Mouse (Mus musculus): ENCODE results near the gene Prkcq. TPM values are rescaled to one million over a fixed set of nuclear protein-coding genes. Genes with fewer than 3 reads are reported as not detected.
A peak's percentile ranks its signal among the peaks of the same experiment; 100 is the strongest.

Prkcq gene
- polyA plus RNA-seq, 1 experiment from 2014 or later, result 3.8 TPM

DNA sequence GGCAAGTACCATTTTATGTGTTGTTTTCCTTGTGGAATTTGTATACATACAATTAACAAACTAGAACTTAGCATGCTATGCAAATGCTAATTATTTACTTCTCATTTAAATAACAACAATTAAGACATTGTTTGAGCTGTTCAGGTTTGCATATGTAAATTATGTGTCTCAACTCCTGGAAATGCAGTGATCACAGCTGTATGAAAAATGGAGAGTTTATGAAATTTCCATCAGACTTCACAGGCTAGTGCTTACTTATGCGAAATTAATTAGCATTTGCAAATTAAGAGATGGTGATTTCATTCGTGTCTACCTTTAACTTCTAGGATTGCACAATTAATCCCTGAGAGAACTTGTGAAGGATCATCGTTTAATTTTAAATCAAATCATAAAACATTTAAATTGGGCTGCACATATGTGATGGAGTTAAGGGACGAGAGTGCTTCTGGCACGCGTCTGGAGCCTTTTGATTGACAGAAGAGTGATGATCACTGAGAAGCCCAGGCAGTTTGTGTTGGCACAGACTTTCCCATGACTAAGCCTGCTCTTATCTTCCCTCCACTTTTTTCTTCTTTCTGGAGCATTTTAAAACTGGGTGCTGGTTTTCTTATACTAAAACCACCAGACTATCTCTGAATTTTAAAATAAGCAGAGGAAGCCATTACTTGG lies 20.1 kb upstream of the Prkcq start:
- Histone ChIP-seq H3K36me3 (ENCODE audit: control insufficient read depth, insufficient read depth, low read length) (no peaks in the 10 kb centered on the region), H3K27me3 (ENCODE audit: control insufficient read depth, insufficient read depth, low read length) (no peaks in the 10 kb centered on the region), H3K4me2 (ENCODE audit: low read depth) (no peak overlapping the region), H3K9me3 (ENCODE audit: control insufficient read depth, low read length) (no peaks in the 10 kb centered on the region), H3K4me3 (ENCODE audit: low read depth, low read length) (no peak overlapping the region), H3K4me1 (ENCODE audit: control insufficient read depth, insufficient read depth, low read length) (no peaks in the 10 kb centered on the region), H3K9ac (ENCODE audit: low read length) (no peak overlapping the region), H3K27ac (ENCODE audit: low read depth, low read length) (no peak overlapping the region)
- ATAC-seq (ENCODE audit: insufficient read depth, low FRiP score, low TSS enrichment), result no peak
- DNase-seq (ENCODE audit: low spot score), result no peak
- 85% methylated on average over 6 of the region's 6 CpGs for WGBS

DNA sequence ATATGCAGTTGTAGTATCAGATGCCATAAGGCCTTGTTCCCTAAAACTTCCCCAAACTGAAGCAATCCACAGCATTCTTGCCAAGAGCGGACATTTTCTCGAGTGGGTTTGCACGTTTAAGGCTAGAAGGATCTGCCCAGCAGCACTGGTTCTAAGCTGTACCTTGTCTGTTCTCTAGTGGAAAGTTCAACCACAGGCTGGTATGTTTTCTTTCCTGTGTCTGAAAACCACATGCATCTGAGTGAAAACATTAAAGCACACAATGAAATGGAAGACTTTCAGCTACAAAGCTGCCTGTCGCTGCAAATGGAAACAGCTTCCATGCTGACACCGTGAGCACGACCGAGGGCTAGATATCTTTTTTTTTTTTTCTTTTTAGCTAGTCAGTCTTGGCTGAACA lies 12.3 kb upstream of the Prkcq start:
- H3K4me1 ChIP-seq (ENCODE audit: control insufficient read depth, insufficient read depth, low read length), result no peaks in the 10 kb centered on the region
- H3K4me2 ChIP-seq (ENCODE audit: low read depth), result no peak overlapping the region
- no peaks in the 10 kb centered on the region for H3K36me3 ChIP-seq (ENCODE audit: control insufficient read depth, insufficient read depth, low read length)
- H3K27me3 ChIP-seq (ENCODE audit: control insufficient read depth, insufficient read depth, low read length), result no peaks in the 10 kb centered on the region
- no peaks in the 10 kb centered on the region for H3K9me3 ChIP-seq (ENCODE audit: control insufficient read depth, low read length)
- ATAC-seq (ENCODE audit: insufficient read depth, low FRiP score, low TSS enrichment), result no peak
- H3K4me3 ChIP-seq (ENCODE audit: low read depth, low read length), result no peak overlapping the region
- no peak for DNase-seq (ENCODE audit: low spot score)
- no peak overlapping the region for H3K9ac ChIP-seq (ENCODE audit: low read length)
- no peak overlapping the region for H3K27ac ChIP-seq (ENCODE audit: low read depth, low read length)
- 88% methylated on average over 7 of the region's 7 CpGs for WGBS

DNA sequence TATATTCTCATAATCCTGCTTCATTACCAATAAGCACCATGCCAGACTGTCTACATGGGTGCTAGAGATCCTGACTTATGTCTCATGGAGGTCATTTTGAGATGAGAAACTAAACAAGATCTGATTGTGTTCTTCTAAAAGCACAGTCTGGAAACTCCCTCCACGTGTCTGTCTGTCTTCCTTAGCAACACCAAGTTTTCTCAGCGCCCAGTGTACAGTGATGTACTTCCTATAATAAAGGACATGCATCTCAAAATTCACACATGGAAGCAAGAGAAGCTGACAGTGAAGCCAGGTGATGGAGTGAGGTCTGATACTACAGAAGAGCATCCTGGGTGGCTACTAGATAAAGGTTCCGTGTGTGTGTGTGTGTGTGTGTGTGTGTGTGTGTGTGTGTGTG lies 11.2 kb upstream of the Prkcq start:
- H3K9ac ChIP-seq (ENCODE audit: low read length), result no peak overlapping the region
- H3K27me3 ChIP-seq (ENCODE audit: control insufficient read depth, insufficient read depth, low read length), result no peaks in the 10 kb centered on the region
- no peak for DNase-seq (ENCODE audit: low spot score)
- H3K9me3 ChIP-seq (ENCODE audit: control insufficient read depth, low read length), result no peaks in the 10 kb centered on the region
- no peak overlapping the region for H3K27ac ChIP-seq (ENCODE audit: low read depth, low read length)
- no peak overlapping the region for H3K4me3 ChIP-seq (ENCODE audit: low read depth, low read length)
- ATAC-seq (ENCODE audit: insufficient read depth, low FRiP score, low TSS enrichment), result no peak
- no peaks in the 10 kb centered on the region for H3K36me3 ChIP-seq (ENCODE audit: control insufficient read depth, insufficient read depth, low read length)
- H3K4me2 ChIP-seq (ENCODE audit: low read depth), result no peak overlapping the region
- no peaks in the 10 kb centered on the region for H3K4me1 ChIP-seq (ENCODE audit: control insufficient read depth, insufficient read depth, low read length)
- 91% methylated on average over 3 of the region's 3 CpGs for WGBS

DNA sequence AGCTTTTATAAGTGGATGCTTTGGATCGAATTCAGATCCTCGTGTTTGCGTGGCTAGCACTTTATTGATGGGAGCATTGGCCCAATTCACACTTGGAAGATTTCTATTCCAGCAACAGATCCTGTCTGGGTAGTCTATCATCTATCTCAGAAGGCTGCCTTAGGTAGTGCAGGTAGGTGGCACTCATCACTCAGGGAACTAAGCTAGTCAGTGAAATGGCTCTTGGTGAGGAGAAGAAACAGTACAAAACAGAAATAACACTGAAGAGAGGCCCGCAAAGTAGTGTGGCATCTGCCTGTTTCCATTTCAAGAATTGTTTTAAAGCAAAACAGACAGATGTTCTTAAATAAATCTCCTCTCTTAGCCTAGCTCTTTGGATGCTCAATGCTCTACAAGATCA lies 10.6 kb upstream of the Prkcq start:
- Histone ChIP-seq H3K27me3 (ENCODE audit: control insufficient read depth, insufficient read depth, low read length) (no peaks in the 10 kb centered on the region), H3K9ac (ENCODE audit: low read length) (no peak overlapping the region), H3K4me3 (ENCODE audit: low read depth, low read length) (no peak overlapping the region), H3K27ac (ENCODE audit: low read depth, low read length) (no peak overlapping the region), H3K4me1 (ENCODE audit: control insufficient read depth, insufficient read depth, low read length) (no peaks in the 10 kb centered on the region), H3K9me3 (ENCODE audit: control insufficient read depth, low read length) (no peaks in the 10 kb centered on the region), H3K4me2 (ENCODE audit: low read depth) (no peak overlapping the region), H3K36me3 (ENCODE audit: control insufficient read depth, insufficient read depth, low read length) (no peaks in the 10 kb centered on the region)
- no peak for DNase-seq (ENCODE audit: low spot score)
- ATAC-seq (ENCODE audit: insufficient read depth, low FRiP score, low TSS enrichment), result no peak
- 96% methylated on average over 4 of the region's 4 CpGs for WGBS

DNA sequence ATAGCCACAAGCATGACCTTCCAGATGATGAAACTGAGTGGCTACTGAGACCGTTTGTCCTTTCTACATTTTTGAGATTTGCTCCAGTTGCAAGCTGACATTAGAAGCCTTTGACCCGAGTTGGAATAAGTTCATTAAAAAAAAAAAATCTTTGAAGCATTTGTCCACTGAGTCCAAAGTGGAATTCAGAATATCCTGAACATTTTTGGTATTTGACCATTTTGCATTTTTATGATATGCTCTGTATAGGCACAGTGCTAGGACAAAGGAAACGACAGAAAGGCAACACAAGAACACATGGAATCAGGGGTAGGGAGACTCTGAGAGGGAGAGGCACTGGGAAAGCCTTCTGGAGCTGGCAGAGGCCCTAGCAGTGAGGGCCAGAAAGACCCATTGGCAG lies 9.2 kb upstream of the Prkcq start:
- Histone ChIP-seq H3K4me2 (ENCODE audit: low read depth) (no peak overlapping the region), H3K27me3 (ENCODE audit: control insufficient read depth, insufficient read depth, low read length) (no peaks in the 10 kb centered on the region), H3K9ac (ENCODE audit: low read length) (no peak overlapping the region), H3K27ac (ENCODE audit: low read depth, low read length) (no peak overlapping the region), H3K4me3 (ENCODE audit: low read depth, low read length) (no peak overlapping the region), H3K36me3 (ENCODE audit: control insufficient read depth, insufficient read depth, low read length) (no peaks in the 10 kb centered on the region), H3K4me1 (ENCODE audit: control insufficient read depth, insufficient read depth, low read length) (no peaks in the 10 kb centered on the region), H3K9me3 (ENCODE audit: control insufficient read depth, low read length) (no peaks in the 10 kb centered on the region)
- 74% methylated on average over 3 of the region's 3 CpGs for WGBS
- no peak for DNase-seq (ENCODE audit: low spot score)
- ATAC-seq (ENCODE audit: insufficient read depth, low FRiP score, low TSS enrichment), result no peak

DNA sequence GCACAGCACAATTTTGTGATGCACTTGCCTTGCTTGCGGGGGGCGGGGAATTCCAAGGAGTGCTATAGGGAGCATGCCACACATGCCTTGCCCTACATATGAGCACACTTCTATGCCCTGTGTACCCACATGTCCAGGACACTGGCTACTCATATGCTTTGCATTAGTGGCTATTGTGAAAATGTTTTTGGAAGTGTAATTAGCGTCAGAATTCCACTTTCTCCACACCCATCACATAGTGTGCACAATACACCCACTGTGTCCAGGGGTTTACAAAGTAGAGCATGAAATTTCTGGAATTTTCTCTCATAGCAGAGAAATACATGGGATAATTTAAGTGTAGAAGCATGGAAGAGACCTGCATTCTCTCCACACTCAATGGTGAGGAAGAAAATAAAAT lies 7.7 kb upstream of the Prkcq start:
- ATAC-seq (ENCODE audit: insufficient read depth, low FRiP score, low TSS enrichment) (no peak), DNase-seq (ENCODE audit: low spot score) (no peak)
- Histone ChIP-seq H3K4me2 (ENCODE audit: low read depth) (no peak overlapping the region), H3K9me3 (ENCODE audit: control insufficient read depth, low read length) (no peaks in the 10 kb centered on the region), H3K4me3 (ENCODE audit: low read depth, low read length) (no peak overlapping the region), H3K4me1 (ENCODE audit: control insufficient read depth, insufficient read depth, low read length) (no peaks in the 10 kb centered on the region), H3K36me3 (ENCODE audit: control insufficient read depth, insufficient read depth, low read length) (no peaks in the 10 kb centered on the region), H3K27ac (ENCODE audit: low read depth, low read length) (no peak overlapping the region), H3K9ac (ENCODE audit: low read length) (no peak overlapping the region), H3K27me3 (ENCODE audit: control insufficient read depth, insufficient read depth, low read length) (no peaks in the 10 kb centered on the region)
- 80% methylated on average over 3 of the region's 3 CpGs for WGBS

DNA sequence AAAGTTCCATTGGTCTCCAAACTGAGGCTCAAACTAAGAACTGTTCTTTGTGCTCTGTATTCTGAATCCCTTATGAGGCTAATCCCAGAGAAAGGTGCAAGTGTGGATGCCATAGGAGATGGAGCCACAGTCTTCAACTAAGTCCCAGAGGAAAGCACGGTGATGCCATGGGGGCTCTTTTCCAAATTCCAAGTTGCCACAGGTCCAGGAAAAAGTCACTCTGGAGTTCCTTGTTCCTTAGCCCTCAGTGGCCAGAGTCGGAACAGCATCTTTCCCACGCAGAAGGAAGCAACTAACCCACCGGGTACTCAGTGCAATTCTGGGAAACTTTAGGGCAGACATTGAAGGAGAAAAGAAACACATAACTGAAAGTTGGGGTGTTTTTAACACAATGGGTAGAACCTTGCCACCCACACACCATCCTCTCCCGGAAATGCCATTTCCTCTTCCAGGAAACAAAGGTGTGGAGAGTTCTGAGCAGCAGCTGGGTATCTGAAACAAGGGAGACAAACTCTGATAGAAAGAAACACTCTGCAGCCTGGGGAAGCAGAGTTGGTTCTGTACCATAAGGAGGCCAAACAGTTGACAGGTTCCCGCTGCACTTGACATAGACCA lies 2.1 kb upstream of the Prkcq start:
- no peak for ATAC-seq (ENCODE audit: insufficient read depth, low FRiP score, low TSS enrichment)
- Histone ChIP-seq H3K4me3 (ENCODE audit: low read depth, low read length) (no peak overlapping the region), H3K27me3 (ENCODE audit: control insufficient read depth, insufficient read depth, low read length) (no peaks in the 10 kb centered on the region), H3K27ac (ENCODE audit: low read depth, low read length) (no peak overlapping the region), H3K9ac (ENCODE audit: low read length) (no peak overlapping the region), H3K9me3 (ENCODE audit: control insufficient read depth, low read length) (no peaks in the 10 kb centered on the region), H3K36me3 (ENCODE audit: control insufficient read depth, insufficient read depth, low read length) (no peaks in the 10 kb centered on the region), H3K4me1 (ENCODE audit: control insufficient read depth, insufficient read depth, low read length) (peaks cover 2% of the 10 kb centered on the region), H3K4me2 (ENCODE audit: low read depth) (no peak overlapping the region)
- no peak for DNase-seq (ENCODE audit: low spot score)
- 73% methylated on average over 6 of the region's 6 CpGs for WGBS

DNA sequence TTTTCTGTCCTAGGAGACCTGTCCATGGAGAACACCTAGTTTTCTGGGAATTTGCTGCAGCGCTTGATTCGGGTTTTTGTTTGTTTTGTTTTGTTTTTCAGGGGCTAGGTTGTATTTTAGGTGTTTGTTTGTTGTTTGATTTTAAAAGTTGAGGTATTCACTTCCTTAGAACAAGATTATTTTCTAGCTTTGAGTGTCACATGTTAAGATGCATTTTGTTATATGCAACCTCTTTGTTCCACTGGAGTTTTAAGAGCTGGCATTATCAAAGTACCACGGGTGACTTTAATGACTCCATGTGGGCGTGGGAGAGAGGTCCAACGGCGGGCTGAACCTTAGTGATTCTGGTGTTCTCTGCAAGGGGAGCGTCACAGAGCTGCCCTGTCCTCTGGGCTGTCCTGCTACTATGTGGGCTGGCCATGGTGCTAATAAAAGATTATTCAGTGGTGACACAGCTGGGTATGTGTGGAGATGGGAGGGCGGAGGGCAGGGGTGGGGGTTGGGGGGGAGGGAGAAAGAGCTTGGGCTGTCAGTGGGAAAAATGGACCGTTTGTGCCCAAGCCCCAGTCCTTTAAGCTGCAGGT lies 1.0 kb downstream of the Prkcq start:
- Histone ChIP-seq H3K27me3 (ENCODE audit: control insufficient read depth, insufficient read depth, low read length) (no peaks in the 10 kb centered on the region), H3K9me3 (ENCODE audit: control insufficient read depth, low read length) (no peaks in the 10 kb centered on the region), H3K4me1 (ENCODE audit: control insufficient read depth, insufficient read depth, low read length) (peaks cover 2% of the 10 kb centered on the region), H3K9ac (ENCODE audit: low read length) (no peak overlapping the region; the same call in 1 of the 2 replicates), H3K4me2 (ENCODE audit: low read depth) (peak overlapping the region; percentile 74), H3K36me3 (ENCODE audit: control insufficient read depth, insufficient read depth, low read length) (no peaks in the 10 kb centered on the region), H3K27ac (ENCODE audit: low read depth, low read length) (no peak overlapping the region), H3K4me3 (ENCODE audit: low read depth, low read length) (peak overlapping the region; percentile 44; the same call in 1 of the 2 replicates)
- ATAC-seq (ENCODE audit: insufficient read depth, low FRiP score, low TSS enrichment), result peak; percentile 45; the same call in 1 of the 2 replicates
- 10% methylated on average over 9 of the region's 9 CpGs for WGBS
- DNase-seq (ENCODE audit: low spot score), result no peak

DNA sequence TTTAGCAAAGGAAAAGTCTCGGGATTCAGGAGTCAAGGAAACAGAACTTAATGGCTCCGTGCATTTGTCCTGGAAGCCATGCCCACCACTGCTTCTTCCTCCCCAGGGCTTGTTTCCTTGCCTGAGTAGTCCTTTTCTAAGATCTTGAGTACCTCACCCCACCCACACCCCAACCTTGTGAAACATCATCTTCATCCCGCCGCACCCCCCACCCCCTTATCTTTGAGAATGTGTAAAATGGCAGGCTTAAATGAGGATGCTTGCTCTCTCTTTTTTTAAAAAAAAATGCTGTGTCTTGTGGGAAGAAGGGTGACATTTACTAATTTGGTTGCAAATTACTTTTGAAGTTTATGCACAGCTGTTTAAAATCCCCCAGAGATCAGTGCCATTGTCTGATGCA lies 1.6 kb downstream of the Prkcq start:
- DNase-seq (ENCODE audit: low spot score) (no peak), ATAC-seq (ENCODE audit: insufficient read depth, low FRiP score, low TSS enrichment) (no peak)
- H3K27ac ChIP-seq (ENCODE audit: low read depth, low read length), result no peak overlapping the region
- H3K27me3 ChIP-seq (ENCODE audit: control insufficient read depth, insufficient read depth, low read length), result no peaks in the 10 kb centered on the region
- no peak overlapping the region for H3K9ac ChIP-seq (ENCODE audit: low read length)
- H3K4me3 ChIP-seq (ENCODE audit: low read depth, low read length), result no peak overlapping the region
- peaks cover 2% of the 10 kb centered on the region for H3K4me1 ChIP-seq (ENCODE audit: control insufficient read depth, insufficient read depth, low read length)
- H3K9me3 ChIP-seq (ENCODE audit: control insufficient read depth, low read length), result no peaks in the 10 kb centered on the region
- no peaks in the 10 kb centered on the region for H3K36me3 ChIP-seq (ENCODE audit: control insufficient read depth, insufficient read depth, low read length)
- WGBS, result 45% methylated on average over 4 of the region's 4 CpGs
- H3K4me2 ChIP-seq (ENCODE audit: low read depth), result peak overlapping the region; percentile 2; the same call in 1 of the 2 replicates

All from neural tube, embryonic 11.5 days (tissue).